Mouse (Mus musculus) myocyte (in vitro differentiated cells): ENCODE measurements around the gene Timm23. TPM values are rescaled to one million over a fixed set of nuclear protein-coding genes. Genes with fewer than 3 reads are reported as not detected.

Source experiments
- H3K27me3 ChIP-seq: one replicate; pipeline ENCODE4 v1.6.1; 2011; ENCODE audit not compliant: control insufficient read depth, insufficient read depth, insufficient read length
- H3K36me3 ChIP-seq: one replicate; pipeline ENCODE4 v1.6.1; 2011; ENCODE audit not compliant: control insufficient read depth, insufficient read depth
- H3K4me2 ChIP-seq: one replicate; pipeline ENCODE4 v1.6.1; 2011; ENCODE audit warnings: low read depth, control low read depth
- H3K4me3 ChIP-seq: one replicate; pipeline ENCODE4 v1.5.1; 2011; ENCODE audit warnings: mild to moderate bottlenecking, control low read depth, moderate library complexity
- H3K79me2 ChIP-seq: one replicate; pipeline ENCODE4 v1.6.1; 2011; ENCODE audit not compliant: control insufficient read depth, insufficient read depth
- H3ac ChIP-seq: one replicate; pipeline ENCODE4 v1.6.1; 2011; ENCODE audit not compliant: control insufficient read depth, insufficient read length
- CEBPB ChIP-seq: IDR thresholded peaks from 2 replicates; pipeline ENCODE4 v1.6.1; 2011; ENCODE audit warnings: mild to moderate bottlenecking, moderate library complexity; ENCODE audit not compliant: poor library complexity, insufficient read depth, severe bottlenecking
- E2F4 ChIP-seq: IDR thresholded peaks from one replicate; pipeline ENCODE4 v1.6.1; 2011; ENCODE audit warnings: mild to moderate bottlenecking, control low read depth, moderate library complexity; ENCODE audit not compliant: insufficient read depth
- MAX ChIP-seq: IDR thresholded peaks from one replicate; pipeline ENCODE4 v1.6.1; 2011; ENCODE audit warnings: low read depth, mild to moderate bottlenecking, control low read depth
- MYOD1 ChIP-seq, 3 experiments: IDR thresholded peaks; one replicate each; pipeline ENCODE4 v1.6.1; 2011; ENCODE audit warnings: control low read depth in 2 of 3, low read depth in 2 of 3, mild to moderate bottlenecking in 2 of 3, moderate library complexity in 1 of 3; ENCODE audit not compliant: insufficient read length in 2 of 3, control insufficient read depth in 1 of 3
- MYOG ChIP-seq, 3 experiments: IDR thresholded peaks; one replicate each; pipeline ENCODE4 v1.6.1; 2011; ENCODE audit warnings: control low read depth in 2 of 3, low read depth in 2 of 3, mild to moderate bottlenecking in 2 of 3; ENCODE audit not compliant: insufficient read length in 2 of 3, control insufficient read depth in 1 of 3, insufficient read depth in 1 of 3
- POLR2A ChIP-seq: IDR thresholded peaks from one replicate; pipeline ENCODE4 v1.6.1; 2011; ENCODE audit warnings: low read depth, mild to moderate bottlenecking, control low read depth, moderate library complexity; ENCODE audit not compliant: insufficient read length
- POLR2AphosphoS2 ChIP-seq: IDR thresholded peaks from one replicate; pipeline ENCODE4 v1.6.1; 2011; ENCODE audit warnings: low read depth, control low read depth; ENCODE audit not compliant: insufficient read length
- REST ChIP-seq: IDR thresholded peaks from one replicate; pipeline ENCODE4 v1.6.1; 2011; ENCODE audit warnings: mild to moderate bottlenecking, control low read depth, moderate library complexity; ENCODE audit not compliant: insufficient read depth, insufficient read length
- SRF ChIP-seq: IDR thresholded peaks from one replicate; pipeline ENCODE4 v1.6.1; 2011; ENCODE audit warnings: low read depth; ENCODE audit not compliant: control insufficient read depth, insufficient read length
- TCF12 ChIP-seq: IDR thresholded peaks from one replicate; pipeline ENCODE4 v1.6.1; 2011; ENCODE audit warnings: mild to moderate bottlenecking, control low read depth; ENCODE audit not compliant: poor library complexity, insufficient read depth, severe bottlenecking
- TCF3 ChIP-seq: IDR thresholded peaks from one replicate; pipeline ENCODE4 v1.6.1; 2011; ENCODE audit warnings: low read depth, control low read depth; ENCODE audit not compliant: insufficient read length
- USF1 ChIP-seq: IDR thresholded peaks from one replicate; pipeline ENCODE4 v1.6.1; 2011; ENCODE audit warnings: low read depth, mild to moderate bottlenecking, control low read depth, moderate library complexity
- polyA plus RNA-seq: library from polyadenylated mRNA; unstranded; fragments of >200 nt; fragmentation: generic; extraction: Trizol; gene quantifications from one replicate; pipeline ENCODE4 v1.2.1, GENCODE M21; 2012; ENCODE audit warnings: missing spikeins

Gene Timm23
- polyA plus RNA-seq, 1 experiment: 242 TPM

- H3K27me3 ChIP-seq: peaks cover 25% of the 10 kb centered on the region
- H3K36me3 ChIP-seq: no peaks in the 10 kb centered on the region
- H3ac ChIP-seq: no peak overlapping the region
- TF ChIP-seq MYOD1 (IDR thresholded peaks at IDR 0.05; ENCODE audit: control insufficient read depth in 1 of 3, insufficient read length in 2 of 3, low read depth in 2 of 3): no peak
- TF ChIP-seq TCF12: no peak
- TF ChIP-seq E2F4: no peak
- TF ChIP-seq REST: no peak
- no peak for TF ChIP-seq TCF3
- no peak for TF ChIP-seq CEBPB
- no peak for TF ChIP-seq POLR2AphosphoS2
- TF ChIP-seq POLR2A: no peak
- no peak for TF ChIP-seq SRF
- TF ChIP-seq MAX: no peak
- no peak for TF ChIP-seq USF1
- TF ChIP-seq MYOG (IDR thresholded peaks at IDR 0.05; ENCODE audit: control insufficient read depth in 1 of 3, insufficient read depth in 1 of 3, insufficient read length in 2 of 3, low read depth in 2 of 3): no peak
- H3K4me3 ChIP-seq: no peak overlapping the region
- H3K4me2 ChIP-seq: no peak overlapping the region
- H3K79me2 ChIP-seq: no peaks in the 10 kb centered on the region
Measured at GRCm38 (mm10) chr14:32152243-32152965, 49.3 kb downstream of the Timm23 start.

GRCm38 (mm10) chr14:32150872-32151271 is 50.8 kb downstream of the Timm23 start:
- TF ChIP-seq MYOG (IDR thresholded peaks at IDR 0.05; ENCODE audit: control insufficient read depth in 1 of 3, insufficient read depth in 1 of 3, insufficient read length in 2 of 3, low read depth in 2 of 3): no peak
- no peak for TF ChIP-seq MAX
- TF ChIP-seq E2F4: no peak
- no peak for TF ChIP-seq SRF
- no peak for TF ChIP-seq POLR2A
- Histone ChIP-seq H3K4me3 (no peak overlapping the region), H3K36me3 (no peaks in the 10 kb centered on the region), H3K27me3 (peaks cover 25% of the 10 kb centered on the region), H3ac (no peak overlapping the region), H3K4me2 (no peak overlapping the region), H3K79me2 (no peaks in the 10 kb centered on the region)

DNA sequence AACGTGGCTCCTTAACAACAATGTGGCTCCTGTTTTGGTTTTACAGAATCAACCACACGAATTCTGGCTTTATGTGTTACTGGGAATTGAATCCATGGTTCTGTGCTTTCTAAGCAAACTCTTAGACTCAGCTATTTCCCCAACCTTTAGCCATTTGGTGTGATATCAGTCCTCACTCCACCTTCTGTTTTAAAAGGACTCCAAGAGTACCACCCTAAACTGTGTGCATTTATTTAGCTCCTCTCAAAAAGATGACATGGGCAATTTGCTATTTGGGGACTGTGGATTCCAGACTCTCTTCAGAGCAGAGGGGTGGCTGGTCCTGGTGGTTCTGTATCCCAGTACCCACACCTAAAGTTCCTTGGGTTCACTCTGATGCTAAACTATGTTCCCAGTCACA is 55.1 kb downstream of the Timm23 start:
- peaks cover 20% of the 10 kb centered on the region for H3K27me3 ChIP-seq
- no peak overlapping the region for H3ac ChIP-seq
- H3K36me3 ChIP-seq: no peaks in the 10 kb centered on the region
- TF ChIP-seq SRF: no peak
- H3K4me3 ChIP-seq: no peak overlapping the region
- H3K79me2 ChIP-seq: no peaks in the 10 kb centered on the region
- H3K4me2 ChIP-seq: no peak overlapping the region

DNA sequence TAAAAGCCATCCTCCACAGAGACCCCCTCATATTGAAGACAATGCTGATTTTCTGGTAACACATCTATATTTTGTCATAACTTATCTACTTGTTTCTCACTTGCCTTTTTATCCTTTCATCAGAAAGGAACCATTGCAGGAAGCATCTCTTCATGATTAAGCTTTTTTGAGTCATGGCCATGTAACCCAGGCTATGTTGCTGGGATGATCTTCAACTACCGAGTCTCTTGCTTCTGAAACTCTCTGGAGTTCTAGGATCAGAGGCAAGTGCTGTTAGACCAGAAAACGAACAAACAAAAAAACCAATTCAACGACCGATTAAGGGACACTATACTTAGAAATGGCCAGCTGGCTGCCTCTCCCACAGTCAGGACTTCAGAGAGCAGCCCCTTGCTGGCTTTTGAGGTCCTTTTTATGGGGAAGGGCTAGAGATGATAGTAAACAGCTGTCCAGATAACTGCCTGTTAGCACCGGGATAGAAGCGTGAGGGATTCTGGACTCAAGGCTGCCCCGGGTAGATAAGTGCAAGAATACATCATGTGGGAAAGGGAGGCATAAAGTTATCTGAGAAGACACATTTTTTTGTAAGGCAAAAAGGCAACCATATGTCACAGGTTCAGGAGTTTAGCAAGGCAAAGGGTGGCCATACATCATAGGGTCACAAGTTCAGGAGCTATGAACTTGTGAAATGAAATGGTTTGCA is 55.7 kb downstream of the Timm23 start:
- Histone ChIP-seq H3K4me3 (no peak overlapping the region), H3K27me3 (peaks cover 16% of the 10 kb centered on the region), H3K36me3 (no peaks in the 10 kb centered on the region), H3K4me2 (no peak overlapping the region), H3ac (no peak overlapping the region), H3K79me2 (no peaks in the 10 kb centered on the region)
- TF ChIP-seq POLR2A: no peak
- TF ChIP-seq MYOG (IDR thresholded peaks at IDR 0.05; ENCODE audit: control insufficient read depth in 1 of 3, insufficient read depth in 1 of 3, insufficient read length in 2 of 3, low read depth in 2 of 3): no peak
- no peak for TF ChIP-seq CEBPB
- no peak for TF ChIP-seq MAX
- TF ChIP-seq TCF3: no peak
- TF ChIP-seq REST: no peak
- TF ChIP-seq E2F4: no peak
- TF ChIP-seq SRF: no peak
- TF ChIP-seq TCF12: no peak
- TF ChIP-seq POLR2AphosphoS2: no peak

GRCm38 (mm10) chr14:32145401-32145800 is 56.3 kb downstream of the Timm23 start:
- Histone ChIP-seq H3K4me2 (no peak overlapping the region), H3K27me3 (peaks cover 16% of the 10 kb centered on the region), H3K4me3 (no peak overlapping the region), H3K79me2 (no peaks in the 10 kb centered on the region), H3ac (no peak overlapping the region), H3K36me3 (no peaks in the 10 kb centered on the region)
- TF ChIP-seq SRF (no peak), MAX (no peak), TCF3 (no peak)
